Mouse (Mus musculus): ENCODE measurements at regions not wholly inside any gene's neighbourhood (a gene's known extent, or its start where the extent isn't known, plus 50 kb on each side); places are given as distances from the start of the nearest gene placed in this dataset.

DNA sequence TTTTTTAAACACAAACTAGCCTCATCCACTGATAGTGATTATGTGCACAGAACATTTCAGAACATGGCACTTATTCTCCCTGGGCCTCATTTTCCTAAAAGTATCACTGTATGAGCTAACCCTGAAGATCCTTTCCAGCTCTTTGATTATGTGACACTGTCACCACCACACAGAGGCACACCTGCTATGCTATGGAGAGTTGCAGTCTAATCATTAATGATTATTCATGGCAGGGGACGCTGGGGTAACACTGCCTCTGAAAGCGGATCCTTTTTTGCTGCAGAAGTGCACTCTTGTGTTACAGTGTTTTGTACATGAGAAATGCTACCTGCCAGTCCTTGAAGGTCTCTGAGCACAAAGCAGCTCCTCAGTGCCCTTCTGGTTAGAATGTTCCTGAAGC lies 615.3 kb upstream of the Fbxo33 start:
- no peak overlapping the region for H3K4me3 ChIP-seq
- H3K4me1 ChIP-seq (replicated peaks): no peaks in the 10 kb centered on the region
- no peaks in the 10 kb centered on the region for H3K27me3 ChIP-seq (ENCODE audit: insufficient read depth, poor library complexity, severe bottlenecking)
- H3K27ac ChIP-seq: no peak overlapping the region
- 77% methylated on average over 2 of the region's 2 CpGs for whole genome bisulfite sequencing
- H3K9me3 ChIP-seq: no peaks in the 10 kb centered on the region
- no peaks in the 10 kb centered on the region for H3K36me3 ChIP-seq
- DNase-seq (ENCODE audit: low spot score): no peak

DNA sequence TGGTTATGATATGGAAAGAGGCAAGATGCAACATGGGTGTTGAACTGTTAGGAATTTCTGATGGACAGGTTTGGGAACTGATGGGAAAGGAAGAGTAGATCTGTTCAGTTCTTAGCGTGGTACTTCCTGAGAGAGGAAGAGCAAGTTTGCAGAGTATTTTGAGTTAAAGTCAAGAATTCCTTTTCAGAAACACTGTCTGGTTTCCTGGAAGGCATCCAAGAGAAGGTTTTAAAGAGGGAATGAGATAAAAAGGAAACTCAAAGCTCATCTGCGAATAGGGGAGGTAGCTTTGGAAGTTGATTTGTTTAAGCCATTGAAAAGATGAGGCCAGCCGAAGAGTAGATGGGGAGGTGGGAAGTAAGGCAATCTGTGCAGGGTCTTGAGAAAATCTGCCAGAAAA lies 603.4 kb upstream of the Fbxo33 start:
- Histone ChIP-seq H3K27ac (no peak overlapping the region), H3K36me3 (no peaks in the 10 kb centered on the region), H3K4me3 (no peak overlapping the region), H3K4me1 (replicated peaks) (no peaks in the 10 kb centered on the region), H3K27me3 (ENCODE audit: insufficient read depth, poor library complexity, severe bottlenecking) (no peaks in the 10 kb centered on the region), H3K9me3 (no peaks in the 10 kb centered on the region)
- WGBS: 87% methylated on average over 3 of the region's 3 CpGs
- no peak for DNase-seq (ENCODE audit: low spot score)

DNA sequence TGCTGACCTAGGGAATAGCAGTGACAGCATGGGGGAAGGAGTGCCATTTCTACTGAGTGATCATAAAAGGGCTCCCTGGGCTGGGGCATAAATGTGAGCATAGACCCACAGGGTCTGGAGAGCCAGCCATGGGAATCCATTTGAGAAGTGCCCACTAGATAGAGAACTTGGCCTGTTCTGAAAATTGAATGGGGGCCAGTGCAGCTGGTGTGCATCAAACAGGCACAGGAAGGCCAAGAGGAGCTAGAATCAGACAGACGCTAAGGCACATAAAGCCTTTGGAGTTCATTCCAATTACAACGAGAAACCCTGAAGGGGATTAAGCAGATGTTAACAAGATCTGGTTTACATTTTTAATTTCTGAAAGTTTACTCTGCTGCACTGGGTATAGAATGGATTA lies 602.9 kb upstream of the Fbxo33 start:
- Histone ChIP-seq H3K4me1 (replicated peaks) (no peaks in the 10 kb centered on the region), H3K27ac (no peak overlapping the region), H3K9me3 (no peaks in the 10 kb centered on the region), H3K36me3 (no peaks in the 10 kb centered on the region), H3K4me3 (no peak overlapping the region), H3K27me3 (ENCODE audit: insufficient read depth, poor library complexity, severe bottlenecking) (no peaks in the 10 kb centered on the region)
- WGBS: 90% methylated on average over 2 of the region's 2 CpGs
- no peak for DNase-seq (ENCODE audit: low spot score)

DNA sequence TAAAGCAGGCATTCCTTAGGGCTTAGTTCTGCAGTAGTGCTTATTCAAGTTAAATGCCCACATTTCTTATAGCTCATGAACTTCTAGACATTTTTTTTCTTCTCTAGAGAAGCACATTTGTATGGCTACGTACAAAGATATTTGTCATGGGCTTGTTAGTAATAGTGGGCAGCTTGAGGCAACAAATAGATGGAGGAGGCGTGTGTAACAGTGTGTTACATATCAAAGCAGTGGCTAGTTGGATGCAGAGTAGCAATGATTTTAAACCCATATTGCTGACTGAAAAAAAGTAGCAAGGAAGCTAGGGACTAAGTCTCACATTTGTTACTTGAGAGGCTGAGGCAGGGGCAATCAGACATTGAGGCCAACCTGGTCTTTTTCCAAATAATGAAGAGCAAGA lies 602.2 kb upstream of the Fbxo33 start:
- no peaks in the 10 kb centered on the region for H3K4me1 ChIP-seq (replicated peaks)
- no peaks in the 10 kb centered on the region for H3K9me3 ChIP-seq
- no peak overlapping the region for H3K4me3 ChIP-seq
- no peak for DNase-seq (ENCODE audit: low spot score)
- no peak overlapping the region for H3K27ac ChIP-seq
- WGBS: 87% methylated on average over 2 of the region's 2 CpGs
- no peaks in the 10 kb centered on the region for H3K36me3 ChIP-seq
- no peaks in the 10 kb centered on the region for H3K27me3 ChIP-seq (ENCODE audit: insufficient read depth, poor library complexity, severe bottlenecking)

DNA sequence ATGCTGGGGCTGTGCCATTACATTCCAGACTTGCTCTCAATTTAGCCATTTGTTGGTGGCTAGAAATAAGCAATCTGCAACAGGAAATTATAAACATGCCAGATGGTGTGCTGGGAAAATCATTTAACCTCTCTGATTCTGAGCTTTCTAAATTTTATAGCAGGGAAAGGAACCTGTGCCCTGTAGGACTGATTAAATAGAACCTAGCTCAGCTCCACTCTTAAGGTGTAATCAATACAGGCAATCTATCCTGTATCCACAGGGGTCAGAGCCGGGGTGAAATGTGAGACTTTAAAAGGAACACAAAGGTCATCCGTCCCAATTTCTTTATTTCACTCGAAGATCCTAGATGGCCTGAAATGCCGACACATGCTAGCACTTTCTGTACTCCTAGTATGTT lies 596.4 kb upstream of the Fbxo33 start:
- H3K27me3 ChIP-seq (ENCODE audit: insufficient read depth, poor library complexity, severe bottlenecking): no peaks in the 10 kb centered on the region
- no peak for DNase-seq (ENCODE audit: low spot score)
- no peaks in the 10 kb centered on the region for H3K9me3 ChIP-seq
- H3K36me3 ChIP-seq: no peaks in the 10 kb centered on the region
- 75% methylated on average over 4 of the region's 4 CpGs for WGBS
- no peak overlapping the region for H3K4me3 ChIP-seq
- no peaks in the 10 kb centered on the region for H3K4me1 ChIP-seq (replicated peaks)
- H3K27ac ChIP-seq: no peak overlapping the region

DNA sequence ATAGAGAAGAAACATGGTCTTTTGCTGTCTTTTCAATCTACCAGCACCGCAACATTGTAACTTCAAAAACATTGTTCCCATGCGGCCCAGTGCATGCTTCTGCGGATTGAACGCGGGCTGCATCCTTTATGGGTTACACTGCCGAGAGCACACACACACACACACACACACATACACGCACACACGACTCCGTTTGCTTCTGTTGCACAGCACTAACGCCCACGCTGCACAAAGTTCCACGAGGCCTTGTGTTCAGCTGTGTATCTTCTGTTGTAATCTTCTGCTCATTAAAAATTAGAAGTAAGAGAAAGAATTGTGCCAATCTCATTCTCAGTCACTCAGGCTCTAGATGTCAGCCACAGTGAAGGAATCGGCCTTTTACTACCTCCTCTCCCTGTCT lies 594.8 kb upstream of the Fbxo33 start:
- 93% methylated on average over 13 of the region's 13 CpGs for WGBS
- Histone ChIP-seq H3K4me3 (no peak overlapping the region), H3K4me1 (replicated peaks) (no peaks in the 10 kb centered on the region), H3K36me3 (no peaks in the 10 kb centered on the region), H3K27me3 (ENCODE audit: insufficient read depth, poor library complexity, severe bottlenecking) (no peaks in the 10 kb centered on the region), H3K9me3 (no peaks in the 10 kb centered on the region), H3K27ac (no peak overlapping the region)
- DNase-seq (ENCODE audit: low spot score): no peak

DNA sequence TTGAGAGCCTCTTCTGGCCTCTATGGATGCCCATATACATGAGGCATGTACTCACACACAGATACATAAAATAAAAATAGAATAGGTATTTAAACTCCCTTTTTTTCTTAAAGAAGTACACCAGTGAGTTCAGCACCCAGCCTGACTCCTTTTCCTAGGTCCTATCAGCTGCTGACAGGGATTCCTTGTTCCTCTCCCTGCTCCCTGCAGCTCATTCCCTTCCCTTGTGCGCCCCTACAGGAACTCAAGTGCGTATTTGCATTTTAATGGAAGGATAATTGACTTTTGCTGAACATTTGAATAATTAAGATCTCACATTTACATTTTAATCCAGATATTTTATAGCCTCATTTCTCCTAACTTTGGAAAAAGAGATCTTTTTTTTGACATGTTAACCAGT lies 589.7 kb upstream of the Fbxo33 start:
- WGBS: 34% methylated on average over 2 of the region's 2 CpGs
- Histone ChIP-seq H3K4me1 (replicated peaks) (no peaks in the 10 kb centered on the region), H3K4me3 (no peak overlapping the region), H3K27ac (no peak overlapping the region), H3K27me3 (ENCODE audit: insufficient read depth, poor library complexity, severe bottlenecking) (no peaks in the 10 kb centered on the region), H3K9me3 (no peaks in the 10 kb centered on the region), H3K36me3 (no peaks in the 10 kb centered on the region)
- DNase-seq (ENCODE audit: low spot score): no peak

DNA sequence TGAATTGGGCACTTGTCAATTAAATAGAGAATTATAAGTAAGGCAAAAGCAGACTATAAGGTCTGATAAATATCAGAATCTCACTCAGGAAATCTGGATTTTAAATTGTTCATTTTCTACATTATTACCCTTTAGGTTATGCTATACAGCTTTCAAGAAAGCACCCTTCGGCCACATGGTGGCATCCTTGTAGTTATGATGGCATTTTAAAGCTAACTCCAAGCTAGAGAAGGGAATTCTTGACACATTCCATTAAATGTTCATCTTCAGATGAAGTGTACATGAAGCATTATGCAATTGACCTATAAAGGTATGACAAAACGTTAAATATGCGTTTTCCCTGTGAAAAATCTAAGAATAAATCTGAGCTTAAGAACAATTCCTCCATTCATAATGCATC lies 578.5 kb upstream of the Fbxo33 start:
- H3K9me3 ChIP-seq: no peaks in the 10 kb centered on the region
- no peak for DNase-seq (ENCODE audit: low spot score)
- H3K4me3 ChIP-seq: no peak overlapping the region
- no peaks in the 10 kb centered on the region for H3K36me3 ChIP-seq
- no peaks in the 10 kb centered on the region for H3K4me1 ChIP-seq (replicated peaks)
- 54% methylated on average over 3 of the region's 3 CpGs for WGBS
- H3K27ac ChIP-seq: no peak overlapping the region
- no peaks in the 10 kb centered on the region for H3K27me3 ChIP-seq (ENCODE audit: insufficient read depth, poor library complexity, severe bottlenecking)

DNA sequence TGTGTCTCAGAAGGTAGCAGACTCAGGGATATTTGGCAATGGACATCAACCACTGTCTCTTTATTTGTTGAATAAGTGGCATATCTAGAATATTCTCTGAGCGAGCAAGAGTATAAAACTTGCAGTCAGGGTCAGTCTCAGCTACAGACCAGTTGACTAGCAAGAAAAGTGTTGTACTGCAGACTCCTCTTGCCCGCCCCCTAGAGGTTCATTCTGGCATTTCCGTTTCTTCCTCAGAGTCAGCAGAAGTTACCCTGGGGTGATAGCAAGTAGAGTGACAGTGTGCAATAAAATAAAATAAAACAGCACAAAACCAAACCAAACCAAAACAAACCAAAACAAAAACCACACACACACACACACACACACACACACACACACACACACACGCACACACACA lies 571.9 kb upstream of the Fbxo33 start:
- Histone ChIP-seq H3K27ac (no peak overlapping the region), H3K36me3 (no peaks in the 10 kb centered on the region), H3K4me3 (no peak overlapping the region), H3K27me3 (ENCODE audit: insufficient read depth, poor library complexity, severe bottlenecking) (no peaks in the 10 kb centered on the region), H3K4me1 (replicated peaks) (no peaks in the 10 kb centered on the region), H3K9me3 (no peaks in the 10 kb centered on the region)
- WGBS: 56% methylated on average over 4 of the region's 4 CpGs
- peak; percentile 9 for DNase-seq (ENCODE audit: low spot score)

DNA sequence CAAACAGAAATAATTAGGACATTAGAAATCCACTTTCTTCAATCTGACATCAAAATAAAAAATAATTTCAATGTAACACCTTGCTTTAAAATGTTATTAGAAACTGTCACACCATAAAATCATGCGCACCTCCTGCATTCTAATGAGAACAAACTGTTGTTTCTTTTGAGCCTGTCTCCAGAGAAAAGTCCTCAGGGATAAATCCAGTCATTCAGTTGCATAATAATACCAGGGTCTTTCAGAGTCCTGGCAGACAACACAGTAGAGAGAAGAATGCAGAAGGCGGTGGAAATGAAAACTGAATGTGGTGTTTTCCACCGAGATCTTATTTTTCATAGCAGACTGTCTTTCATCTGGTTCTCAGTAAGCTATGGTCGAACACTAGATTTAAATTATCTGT lies 567.3 kb upstream of the Fbxo33 start:
- Histone ChIP-seq H3K4me1 (replicated peaks) (no peaks in the 10 kb centered on the region), H3K4me3 (no peak overlapping the region), H3K9me3 (no peaks in the 10 kb centered on the region), H3K27ac (no peak overlapping the region), H3K27me3 (ENCODE audit: insufficient read depth, poor library complexity, severe bottlenecking) (no peaks in the 10 kb centered on the region), H3K36me3 (no peaks in the 10 kb centered on the region)
- DNase-seq (ENCODE audit: low spot score): no peak
- 71% methylated on average over 4 of the region's 4 CpGs for WGBS

DNA sequence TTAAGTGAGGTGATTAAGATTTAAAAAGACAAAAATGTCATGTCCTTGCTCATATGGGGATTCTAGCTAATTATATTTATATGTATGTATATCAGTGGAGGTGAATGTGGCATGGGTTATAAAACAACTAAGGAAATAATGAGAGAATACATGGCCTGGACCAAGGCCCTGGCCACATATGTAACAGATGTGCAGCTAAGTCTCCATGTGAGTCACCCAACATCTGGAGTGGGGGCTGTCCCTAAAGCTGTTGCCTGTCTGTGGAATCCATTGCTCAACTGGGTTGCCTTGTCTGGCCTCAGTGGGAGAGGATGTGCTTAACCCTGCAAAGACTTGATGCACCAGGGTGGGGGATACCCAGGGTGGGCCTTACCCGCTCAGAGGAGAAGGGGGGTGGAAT lies 551.5 kb upstream of the Fbxo33 start:
- no peaks in the 10 kb centered on the region for H3K4me1 ChIP-seq (replicated peaks)
- no peaks in the 10 kb centered on the region for H3K36me3 ChIP-seq
- no peak overlapping the region for H3K27ac ChIP-seq
- no peak for DNase-seq (ENCODE audit: low spot score)
- WGBS: 95% methylated on average over 1 of the region's 1 CpGs
- no peaks in the 10 kb centered on the region for H3K9me3 ChIP-seq
- H3K4me3 ChIP-seq: no peak overlapping the region
- H3K27me3 ChIP-seq (ENCODE audit: insufficient read depth, poor library complexity, severe bottlenecking): no peaks in the 10 kb centered on the region

DNA sequence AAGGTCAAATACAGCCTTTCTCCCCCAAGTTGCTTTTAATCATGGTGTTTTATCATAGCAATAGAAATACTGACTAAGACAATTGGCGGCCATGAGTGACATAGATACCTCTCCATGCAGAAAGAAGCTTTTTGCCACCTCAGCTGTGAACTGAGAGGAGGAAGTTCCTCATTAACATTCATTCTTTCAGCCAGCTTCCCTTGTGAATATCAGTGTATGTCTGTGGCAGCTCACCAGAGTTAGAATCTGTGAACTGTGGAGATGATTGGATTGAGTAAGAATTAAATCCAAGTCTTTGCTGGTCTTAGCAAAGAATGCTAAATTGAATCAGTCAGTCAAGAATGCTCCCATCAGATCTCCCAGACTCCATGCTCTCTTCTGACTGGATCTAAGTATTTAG lies 542.7 kb upstream of the Fbxo33 start:
- no peaks in the 10 kb centered on the region for H3K27me3 ChIP-seq (ENCODE audit: insufficient read depth, poor library complexity, severe bottlenecking)
- no peaks in the 10 kb centered on the region for H3K36me3 ChIP-seq
- DNase-seq (ENCODE audit: low spot score): no peak
- H3K27ac ChIP-seq: no peak overlapping the region
- H3K4me1 ChIP-seq (replicated peaks): no peaks in the 10 kb centered on the region
- 82% methylated on average over 1 of the region's 1 CpGs for WGBS
- no peaks in the 10 kb centered on the region for H3K9me3 ChIP-seq
- no peak overlapping the region for H3K4me3 ChIP-seq

DNA sequence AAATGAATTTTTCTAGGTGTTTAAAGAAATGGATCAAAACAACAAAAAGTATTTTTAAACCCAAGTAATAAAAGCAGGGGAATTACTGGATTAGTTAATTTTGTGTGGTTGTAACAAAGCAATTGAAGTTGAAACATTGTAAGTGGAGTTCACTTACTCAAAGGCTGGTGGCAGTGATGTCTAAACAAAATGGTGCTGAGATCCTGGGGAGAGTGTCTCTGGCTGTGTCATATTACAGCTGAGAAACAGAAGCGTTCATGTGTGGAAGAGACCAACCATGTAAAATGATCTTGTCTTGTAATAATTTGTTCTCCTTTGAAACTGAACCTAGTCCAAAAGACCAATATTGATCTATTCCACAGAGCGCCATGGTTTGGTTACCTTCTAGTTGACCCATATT lies 525.2 kb upstream of the Fbxo33 start:
- Histone ChIP-seq H3K27ac (no peak overlapping the region), H3K27me3 (ENCODE audit: insufficient read depth, poor library complexity, severe bottlenecking) (no peaks in the 10 kb centered on the region), H3K9me3 (no peaks in the 10 kb centered on the region), H3K4me3 (no peak overlapping the region), H3K36me3 (no peaks in the 10 kb centered on the region), H3K4me1 (replicated peaks) (no peaks in the 10 kb centered on the region)
- WGBS: 82% methylated on average over 2 of the region's 2 CpGs
- DNase-seq (ENCODE audit: low spot score): no peak

DNA sequence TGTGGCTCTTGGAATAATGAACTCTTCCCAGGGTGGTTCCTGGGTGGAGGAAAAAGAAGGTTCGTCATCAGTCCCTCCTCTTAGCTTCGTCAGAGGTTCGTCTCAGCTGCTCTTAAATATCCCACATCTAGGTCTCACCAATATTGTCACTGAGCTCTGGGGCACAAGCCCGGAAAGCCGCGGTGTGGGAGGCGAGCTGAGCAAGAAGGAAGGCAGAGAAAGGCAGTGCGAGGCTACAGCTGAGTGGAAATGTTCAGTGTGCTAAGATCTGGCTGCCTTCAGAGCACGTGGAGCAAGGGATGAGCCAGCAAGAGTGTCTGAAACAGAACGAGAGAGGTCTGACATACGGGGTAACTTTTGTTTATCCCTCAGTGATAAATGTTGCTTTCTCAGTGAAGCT lies 523.7 kb upstream of the Fbxo33 start:
- DNase-seq (ENCODE audit: low spot score): no peak
- WGBS: 88% methylated on average over 11 of the region's 11 CpGs

More for the DNA sequence above, 523.7 kb upstream of the Fbxo33 start:
- Histone ChIP-seq H3K9me3 (no peaks in the 10 kb centered on the region), H3K27ac (no peak overlapping the region), H3K4me3 (no peak overlapping the region), H3K36me3 (no peaks in the 10 kb centered on the region), H3K4me1 (replicated peaks) (no peaks in the 10 kb centered on the region), H3K27me3 (ENCODE audit: insufficient read depth, poor library complexity, severe bottlenecking) (no peaks in the 10 kb centered on the region)
